ENCODE assay signal across 7 mouse cellular contexts in the genomic region with DNA sequence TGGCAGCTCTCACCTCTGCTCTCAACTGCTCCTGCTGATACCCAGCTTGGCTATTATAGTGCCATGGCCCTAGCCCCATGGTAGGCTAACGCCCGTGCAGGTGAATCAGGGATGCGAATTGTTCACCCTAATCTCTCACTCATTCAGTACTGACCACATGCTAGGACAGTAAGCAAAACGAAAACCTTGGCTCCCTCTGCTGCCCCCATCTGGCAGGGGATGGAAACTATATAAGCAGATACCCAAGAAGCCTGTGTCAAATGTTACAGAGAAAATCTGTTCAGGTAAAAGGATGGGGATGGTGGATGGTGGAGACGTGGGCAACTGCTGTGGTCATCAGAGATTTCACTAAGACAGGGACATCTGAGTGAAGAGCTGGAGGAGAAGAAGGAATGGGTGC.
DNase-seq lines count a peak whose midpoint lies in the region; ATAC-seq and TF ChIP-seq lines count a peak whose summit lies in the region.

No protein-coding gene starts in this region.

- H3K27me3 ChIP-seq in intestine, embryonic 14.5 days (replicated peaks; ENCODE audit: control insufficient read depth, insufficient read depth, low read length) = no peaks in the 10 kb centered on the region
- no peaks in the 10 kb centered on the region for H3K27me3 ChIP-seq in intestine, embryonic 15.5 days (replicated peaks)
- no peaks in the 10 kb centered on the region for H3K27me3 ChIP-seq in stomach, postnatal 0 days (ENCODE audit: control insufficient read depth, insufficient read depth, low read length)

- no peaks in the 10 kb centered on the region for H3K36me3 ChIP-seq in intestine, embryonic 14.5 days (ENCODE audit: control insufficient read depth, insufficient read depth, low read length)
- H3K36me3 ChIP-seq in intestine, embryonic 15.5 days = no peaks in the 10 kb centered on the region
- H3K36me3 ChIP-seq in stomach, postnatal 0 days (ENCODE audit: control insufficient read depth, insufficient read depth, low read length) = no peaks in the 10 kb centered on the region

- H3K27ac ChIP-seq in intestine, embryonic 14.5 days (ENCODE audit: low read depth) = no peak overlapping the region
- H3K27ac ChIP-seq in intestine, embryonic 15.5 days = no peak overlapping the region
- H3K27ac ChIP-seq in stomach, postnatal 0 days (replicated peaks) = no peak overlapping the region

- no peak overlapping the region for H3K9ac ChIP-seq in intestine, embryonic 14.5 days (ENCODE audit: low read length)
- H3K9ac ChIP-seq in intestine, embryonic 15.5 days = no peak overlapping the region
- no peak overlapping the region for H3K9ac ChIP-seq in stomach, postnatal 0 days (ENCODE audit: low read length)

- H3K4me1 ChIP-seq in intestine, embryonic 14.5 days (replicated peaks; ENCODE audit: control insufficient read depth, insufficient read depth, low read length) = no peaks in the 10 kb centered on the region
- H3K4me1 ChIP-seq in intestine, embryonic 15.5 days (replicated peaks) = no peaks in the 10 kb centered on the region
- H3K4me1 ChIP-seq in stomach, postnatal 0 days (replicated peaks; ENCODE audit: control insufficient read depth, insufficient read depth) = no peaks in the 10 kb centered on the region

- WGBS in intestine, embryonic 14.5 days = 72% methylated on average over 5 of the region's 5 CpGs
- WGBS in intestine, embryonic 15.5 days = 65% methylated on average over 5 of the region's 5 CpGs
- WGBS in stomach, postnatal 0 days = 62% methylated on average over 5 of the region's 5 CpGs

- peak; percentile 58 for DNase-seq in intestine, embryonic 14.5 days (ENCODE audit: low spot score)
- DNase-seq in A20 (ENCODE audit: low read depth, low spot score) (peak; percentile 44), ZHBTc4 (ENCODE audit: low read depth, low spot score) (peak; percentile 51)
- peak; percentile 47 for DNase-seq in heart, postnatal 4 days
- DNase-seq in stomach, postnatal 0 days (ENCODE audit: low spot score) = peak; percentile 63
- DNase-seq in right cerebral cortex, adult 18-20 months = no peak

- peak; percentile 75 for TF ChIP-seq CTCF in stomach, postnatal 0 days (IDR thresholded peaks at IDR 0.05; ENCODE audit: low read depth)

- no peak overlapping the region for H3K4me2 ChIP-seq in intestine, embryonic 14.5 days (ENCODE audit: low read length)
- no peak overlapping the region for H3K4me2 ChIP-seq in intestine, embryonic 15.5 days (replicated peaks)
- H3K4me2 ChIP-seq in stomach, postnatal 0 days (replicated peaks; ENCODE audit: low read depth) = no peak overlapping the region

- TF ChIP-seq EP300 in stomach, postnatal 0 days (optimal IDR thresholded peaks at IDR 0.05) = no peak

- no peak for ATAC-seq in intestine, embryonic 14.5 days (replicated peaks; ENCODE audit: low FRiP score, low TSS enrichment, low read depth)
- ATAC-seq in intestine, embryonic 15.5 days = no peak
- ATAC-seq in stomach, postnatal 0 days (ENCODE audit: low FRiP score, low TSS enrichment) = no peak

- no peaks in the 10 kb centered on the region for H3K9me3 ChIP-seq in intestine, embryonic 14.5 days (ENCODE audit: control insufficient read depth, low read length)
- H3K9me3 ChIP-seq in intestine, embryonic 15.5 days = no peaks in the 10 kb centered on the region
- no peaks in the 10 kb centered on the region for H3K9me3 ChIP-seq in stomach, postnatal 0 days (ENCODE audit: control insufficient read depth, low read length)

- H3K4me3 ChIP-seq in intestine, embryonic 14.5 days (ENCODE audit: low read depth, low read length) = no peak overlapping the region
- H3K4me3 ChIP-seq in intestine, embryonic 15.5 days (replicated peaks) = no peak overlapping the region
- H3K4me3 ChIP-seq in stomach, postnatal 0 days (ENCODE audit: low read depth, low read length) = no peak overlapping the region
